Mouse (Mus musculus) G1E-ER4 (cell line): ENCODE results near the gene Klhdc1. TPM values are rescaled to one million over a fixed set of nuclear protein-coding genes. Genes with fewer than 3 reads are reported as not detected.

Experiments used
- GATA1 ChIP-seq: IDR thresholded peaks from one replicate; pipeline ENCODE4 v1.8.0; 2012; ENCODE audit warnings: low read length, inconsistent platforms
- polyA plus RNA-seq: library from polyadenylated mRNA; stranded (reverse); fragments of >175 nt; gene quantifications from 2 replicates; pipeline ENCODE4 v1.2.3, GENCODE M21; 2012

Klhdc1 gene
- 9.0 and 10.8 TPM in 2 replicates for polyA plus RNA-seq

- TF ChIP-seq GATA1, result no peak
Observed at GRCm38 (mm10) chr12:69240876-69241275, at the start of gene Klhdc1. Gene Klhdc1 (plus strand): TSS chr12:69241176.

- no peak for TF ChIP-seq GATA1
Observed at GRCm38 (mm10) chr12:69191396-69191795, 49.6 kb upstream of the Klhdc1 start.

- TF ChIP-seq GATA1, result no peak
Observed at GRCm38 (mm10) chr12:69192637-69193036, 48.3 kb upstream of the Klhdc1 start.

- TF ChIP-seq GATA1, result no peak
Observed at GRCm38 (mm10) chr12:69196444-69197377, 44.3 kb upstream of the Klhdc1 start, which contains the start of gene Gm49383. Gene Gm49383 (minus strand): TSS chr12:69197104.

- no peak for TF ChIP-seq GATA1
Observed at GRCm38 (mm10) chr12:69197378-69198163, 43.4 kb upstream of the Klhdc1 start.

GRCm38 (mm10) chr12:69198164-69198535 is 42.8 kb upstream of the Klhdc1 start, which contains the start of gene Dnaaf2:
Gene Dnaaf2 (minus strand): TSS chr12:69198429.
- TF ChIP-seq GATA1, result no peak

GRCm38 (mm10) chr12:69198985-69199384 is 42.0 kb upstream of the Klhdc1 start:
- TF ChIP-seq GATA1, result no peak

GRCm38 (mm10) chr12:69204052-69204833 is 36.7 kb upstream of the Klhdc1 start, which contains the start of gene Gm49384:
Gene Gm49384 (minus strand): TSS chr12:69204267.
- no peak for TF ChIP-seq GATA1

GRCm38 (mm10) chr12:69207396-69207795 is 33.6 kb upstream of the Klhdc1 start:
- no peak for TF ChIP-seq GATA1

GRCm38 (mm10) chr12:69207926-69208325 is 33.0 kb upstream of the Klhdc1 start:
- no peak for TF ChIP-seq GATA1

GRCm38 (mm10) chr12:69208520-69208919 is 32.5 kb upstream of the Klhdc1 start:
- TF ChIP-seq GATA1, result no peak

- no peak for TF ChIP-seq GATA1
Observed at GRCm38 (mm10) chr12:69210056-69210979, 30.7 kb upstream of the Klhdc1 start.

- TF ChIP-seq GATA1, result no peak
Observed at GRCm38 (mm10) chr12:69211057-69211456, 29.9 kb upstream of the Klhdc1 start.

- TF ChIP-seq GATA1, result no peak
Observed at GRCm38 (mm10) chr12:69213186-69213777, 27.7 kb upstream of the Klhdc1 start.
